Mouse (Mus musculus): ENCODE results near the gene Id1. TPM values are rescaled to one million over a fixed set of nuclear protein-coding genes. Genes with fewer than 3 reads are reported as not detected.
A peak's percentile ranks its signal among the peaks of the same experiment; 100 is the strongest.

Id1 gene
- total RNA-seq, 2 experiments from 2014 or later, result 19.5 to 22.3 TPM

DNA sequence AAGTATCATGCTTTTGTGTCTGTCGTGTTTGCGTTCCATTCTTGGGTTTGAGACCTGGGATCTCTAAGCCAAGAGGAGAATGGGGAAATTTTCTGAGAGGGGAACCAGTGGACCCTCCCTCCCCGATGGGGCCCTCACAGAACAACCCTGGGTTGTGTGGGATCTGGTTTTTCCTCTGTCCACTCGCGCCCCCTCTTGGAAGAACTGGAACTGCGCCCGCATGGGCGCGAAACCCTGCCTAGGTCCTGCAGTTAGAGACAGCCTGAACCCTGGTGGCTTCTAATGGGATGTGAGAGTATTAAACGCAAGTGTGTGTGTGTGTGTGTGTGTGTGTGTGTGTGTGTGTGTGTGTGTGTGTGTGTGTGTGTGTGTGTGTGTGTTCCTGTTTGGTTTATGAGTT, 6.4 kb downstream of the Id1 start:
- no peak for DNase-seq (ENCODE audit: low spot score in 2 of 2)

DNA sequence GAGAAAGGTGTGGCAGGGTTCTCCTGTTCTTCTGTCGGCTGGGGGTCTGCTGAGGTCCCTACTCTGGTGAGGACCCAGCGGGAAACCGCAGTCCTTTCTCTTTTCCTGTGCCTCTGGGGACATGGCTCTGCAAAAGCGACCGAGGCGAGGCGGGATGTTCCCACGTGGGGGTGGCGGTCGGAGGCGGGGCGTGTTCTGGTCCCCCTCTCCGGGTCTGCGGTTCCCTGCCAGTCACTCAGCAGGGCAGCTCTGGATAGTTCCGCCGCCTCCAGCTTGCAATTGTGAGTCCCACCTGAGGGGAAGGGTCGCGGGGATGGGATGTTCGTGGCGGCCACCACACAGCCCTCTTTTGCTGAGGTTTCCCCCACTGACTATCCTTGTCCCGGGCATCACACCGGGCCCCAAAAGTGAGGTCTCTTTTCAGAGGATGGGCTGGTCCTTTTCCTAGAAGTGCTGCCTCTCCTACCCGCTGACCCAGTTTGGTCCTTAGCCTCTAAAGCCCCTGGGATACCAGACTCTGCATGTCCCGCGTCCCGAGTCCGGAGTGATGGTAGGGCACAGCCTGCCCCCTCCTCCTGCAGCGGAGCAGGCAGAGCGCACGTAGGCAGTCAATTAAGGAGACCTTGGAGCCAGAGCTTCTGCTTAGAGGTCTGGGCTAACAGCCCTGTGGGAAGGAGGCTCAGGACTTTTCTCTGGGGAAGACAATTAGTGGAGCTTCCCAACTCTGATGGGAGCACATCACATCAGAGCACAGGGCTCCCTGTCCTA, 18.1 kb downstream of the Id1 start, which contains the start of gene Cox4i2:
Gene Cox4i2 (plus strand): TSS at position 230 of the 768 bp plus-strand sequence.
- no peak for DNase-seq (ENCODE audit: low spot score in 2 of 2)

DNA sequence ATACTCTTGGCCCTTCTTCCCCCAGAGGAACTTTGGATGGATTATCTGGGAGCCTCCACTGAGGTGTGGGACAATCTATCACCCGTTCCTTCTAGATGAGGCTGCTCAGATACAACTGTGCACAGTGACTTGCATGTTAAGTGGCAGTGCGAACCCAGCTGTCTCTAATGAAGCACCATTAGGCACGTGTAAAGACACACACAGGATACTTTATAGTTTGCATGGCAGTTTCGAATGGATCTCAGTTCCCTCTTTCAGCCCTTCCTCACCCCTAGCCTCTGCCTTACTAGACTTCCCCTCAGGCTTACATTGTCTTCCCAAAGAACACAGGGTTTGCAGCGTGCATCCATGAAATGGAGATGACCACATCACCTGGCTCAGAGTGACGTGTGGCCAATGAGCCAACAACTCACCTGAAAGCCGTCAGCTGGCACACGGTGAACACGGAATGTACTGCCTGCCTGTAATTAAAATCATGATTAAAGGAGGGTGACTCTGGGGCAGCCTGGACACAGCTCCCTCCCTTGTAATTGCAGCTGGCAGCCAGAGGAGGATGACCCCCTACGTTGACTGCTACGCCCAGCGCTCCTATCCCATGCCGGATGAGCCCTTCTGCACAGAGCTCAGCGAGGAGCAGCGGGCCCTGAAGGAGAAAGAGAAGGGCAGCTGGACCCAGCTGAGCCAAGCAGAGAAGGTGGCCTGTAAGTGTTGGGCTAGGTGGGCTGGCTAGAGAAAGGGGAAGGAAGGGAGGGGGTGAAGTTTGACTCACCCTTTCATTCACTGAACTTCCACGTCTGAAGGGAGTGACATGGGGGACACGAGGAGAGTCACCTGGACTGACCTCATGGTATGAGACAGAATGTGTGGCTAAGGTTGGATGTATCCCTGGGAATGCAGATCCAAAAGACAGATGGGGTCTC, 20.7 kb downstream of the Id1 start:
- DNase-seq (ENCODE audit: low spot score in 2 of 2), result no peak

DNA sequence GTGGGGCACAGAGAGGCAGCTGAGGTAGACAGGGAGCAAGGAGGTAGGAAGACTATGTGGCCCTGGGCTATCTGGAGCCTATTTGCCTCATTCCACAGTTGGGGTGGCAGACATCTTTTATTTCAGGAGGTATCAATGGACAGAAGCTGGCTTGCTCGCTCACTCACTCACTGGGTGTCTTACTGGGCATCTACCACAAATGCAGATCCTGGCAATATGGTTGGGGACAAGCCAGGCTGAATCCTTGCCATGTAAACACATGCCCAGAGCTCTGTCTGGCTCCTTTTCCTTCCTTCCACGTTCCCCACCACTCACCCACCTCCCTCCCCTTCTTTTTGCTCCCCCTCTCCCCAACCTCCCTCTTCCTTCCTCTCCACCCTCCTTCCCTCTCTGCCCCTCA, 21.4 kb downstream of the Id1 start:
- no peak for DNase-seq (ENCODE audit: low spot score in 2 of 2)

DNA sequence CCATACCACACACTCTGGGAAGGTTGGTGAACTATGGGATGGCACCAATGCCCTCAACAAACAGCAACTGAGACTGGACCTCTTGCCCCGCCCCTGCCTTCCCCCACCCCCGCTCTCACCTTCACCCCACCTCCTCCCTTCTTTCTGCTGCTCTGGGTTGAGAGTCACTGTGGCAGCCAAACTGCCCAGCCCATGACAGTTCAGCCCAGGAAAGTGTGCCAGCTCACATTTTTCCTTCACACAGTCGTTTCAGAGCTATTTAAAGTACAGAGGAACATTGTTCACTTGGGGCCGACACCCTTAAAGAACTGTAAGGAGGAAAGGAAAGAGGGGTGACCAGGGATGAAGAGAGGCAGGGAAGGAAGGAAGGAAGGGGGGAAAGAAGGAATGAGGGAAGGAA, 22.3 kb downstream of the Id1 start:
- DNase-seq (ENCODE audit: low spot score in 2 of 2), result no peak

DNA sequence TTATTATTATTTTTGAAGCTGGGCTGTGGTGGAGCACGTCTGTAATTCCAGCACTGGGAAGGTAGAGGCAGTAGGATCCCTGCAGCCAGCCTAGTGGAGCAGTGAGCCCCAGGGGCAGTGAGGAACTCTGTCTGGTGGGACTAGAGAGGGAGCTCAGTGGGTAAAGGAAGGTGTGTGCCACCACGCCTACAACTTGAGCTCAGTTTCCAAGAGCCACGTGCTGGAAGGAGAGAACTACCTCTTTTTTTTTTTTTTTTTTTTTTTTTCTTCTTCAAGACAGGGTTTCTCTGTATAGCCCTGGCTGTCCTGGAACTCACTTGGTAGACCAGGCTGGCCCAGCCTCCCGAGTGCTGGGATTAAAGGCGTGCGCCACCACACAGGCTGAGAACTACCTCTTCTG, 27.3 kb downstream of the Id1 start:
- no peak for DNase-seq (ENCODE audit: low spot score in 2 of 2)

DNA sequence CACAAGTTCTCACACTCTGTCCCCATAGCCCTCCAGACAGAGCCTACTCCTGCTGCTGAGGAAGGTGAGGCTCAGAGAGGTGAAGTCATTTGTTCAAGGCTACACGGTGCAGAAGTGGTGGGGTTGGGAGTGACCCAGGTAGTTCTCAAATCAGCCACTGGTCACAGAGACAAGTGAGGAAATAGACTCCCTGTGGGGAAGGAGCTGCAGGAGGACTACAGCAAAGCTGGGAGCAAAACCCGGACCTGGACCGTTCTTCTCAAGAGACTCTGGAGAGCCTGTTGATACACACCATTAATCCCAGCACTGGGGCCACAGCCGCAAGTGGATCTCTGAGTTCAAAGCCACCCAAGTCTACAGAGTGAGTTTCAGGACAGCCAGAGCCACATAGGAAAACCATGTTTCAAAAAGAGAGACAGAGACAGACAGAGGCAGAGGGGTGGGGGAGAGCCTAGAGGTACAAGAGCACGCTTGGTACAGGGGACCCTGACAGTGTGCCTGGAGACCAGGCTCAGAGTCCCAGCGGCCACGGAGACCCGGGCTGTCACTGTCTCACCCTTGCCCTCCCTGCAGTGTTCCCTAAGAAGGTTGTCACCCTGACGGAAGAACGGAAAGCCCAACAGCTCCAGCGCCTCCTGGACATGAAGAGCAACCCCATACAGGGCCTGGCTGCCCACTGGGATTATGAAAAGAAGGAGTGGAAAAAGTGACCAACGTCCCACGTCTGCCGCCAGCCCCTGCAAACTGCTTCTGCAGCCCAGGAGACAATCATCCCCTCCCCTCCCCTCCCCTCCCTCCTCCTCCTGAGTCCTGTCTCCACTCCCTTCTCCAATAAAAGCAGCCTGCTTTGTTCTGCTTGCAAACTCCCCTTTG, 28.4 kb downstream of the Id1 start:
- no peak for DNase-seq (ENCODE audit: low spot score in 2 of 2)

DNA sequence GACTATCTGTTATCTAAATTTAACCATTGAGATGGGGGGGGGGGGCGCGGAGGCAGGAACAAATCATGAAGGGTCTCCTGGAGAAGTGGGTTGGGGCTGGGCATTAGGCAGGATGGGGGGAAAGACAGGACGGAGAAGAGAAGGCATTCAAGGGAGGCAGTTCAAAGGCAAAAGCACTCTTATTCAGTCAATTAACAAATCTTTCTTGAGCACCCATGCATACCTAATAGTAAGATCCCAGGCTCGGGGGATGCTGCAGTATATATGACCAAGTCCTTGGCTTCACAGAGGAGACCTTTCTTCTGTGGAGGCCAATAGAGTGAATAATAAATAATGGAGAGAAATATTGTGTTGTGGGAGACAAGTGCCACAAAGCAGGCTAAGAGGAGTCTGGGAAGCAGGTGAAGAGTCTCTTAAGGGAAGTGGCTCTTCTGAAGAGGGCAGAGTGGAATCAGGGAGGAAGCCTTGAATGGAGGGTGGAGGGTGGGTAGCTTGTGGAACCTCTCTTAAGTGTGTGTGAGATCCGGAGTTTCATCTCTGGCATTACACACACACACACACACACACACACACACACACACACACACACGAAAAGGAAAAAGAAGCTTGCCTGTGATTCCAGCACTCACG, 29.1 kb downstream of the Id1 start:
- no peak for DNase-seq (ENCODE audit: low spot score in 2 of 2)

DNA sequence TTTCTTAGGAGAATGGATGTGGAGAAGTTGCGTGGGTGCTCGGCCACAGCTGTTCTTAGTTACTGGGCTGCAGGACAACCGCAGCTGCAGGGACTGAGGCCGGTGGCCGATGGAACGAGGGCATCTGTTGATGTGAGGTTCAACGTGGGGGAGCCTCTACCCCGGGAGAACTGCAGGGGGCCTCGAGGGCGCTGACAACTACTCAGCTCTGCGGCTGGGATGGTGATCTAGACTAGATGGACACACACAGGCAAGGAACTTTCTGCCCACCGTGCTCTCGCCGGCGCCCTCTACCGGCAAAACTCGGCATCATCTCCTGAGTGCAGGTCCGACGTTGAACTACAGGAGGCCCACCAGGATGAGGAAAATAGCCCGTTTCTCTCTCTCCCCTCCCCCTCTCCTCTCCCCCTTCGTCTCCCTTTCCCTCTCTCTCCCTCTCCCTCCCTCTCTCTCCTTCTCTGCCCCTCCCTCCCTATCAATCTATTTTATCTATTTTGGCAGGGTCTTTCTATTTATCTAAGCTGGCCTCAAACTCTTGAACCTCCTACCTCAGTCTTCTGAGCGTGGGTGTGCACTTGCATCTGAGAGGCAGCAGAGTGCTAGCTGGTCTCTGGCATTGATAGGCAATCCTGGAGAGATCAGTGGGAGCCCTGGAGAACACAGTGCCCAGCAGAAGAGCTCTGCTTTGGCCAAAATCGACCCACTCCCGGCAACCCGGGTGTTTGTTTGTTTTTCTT, 30.5 kb downstream of the Id1 start:
- DNase-seq (ENCODE audit: low spot score in 2 of 2), result peak; percentile 68 to 89

DNA sequence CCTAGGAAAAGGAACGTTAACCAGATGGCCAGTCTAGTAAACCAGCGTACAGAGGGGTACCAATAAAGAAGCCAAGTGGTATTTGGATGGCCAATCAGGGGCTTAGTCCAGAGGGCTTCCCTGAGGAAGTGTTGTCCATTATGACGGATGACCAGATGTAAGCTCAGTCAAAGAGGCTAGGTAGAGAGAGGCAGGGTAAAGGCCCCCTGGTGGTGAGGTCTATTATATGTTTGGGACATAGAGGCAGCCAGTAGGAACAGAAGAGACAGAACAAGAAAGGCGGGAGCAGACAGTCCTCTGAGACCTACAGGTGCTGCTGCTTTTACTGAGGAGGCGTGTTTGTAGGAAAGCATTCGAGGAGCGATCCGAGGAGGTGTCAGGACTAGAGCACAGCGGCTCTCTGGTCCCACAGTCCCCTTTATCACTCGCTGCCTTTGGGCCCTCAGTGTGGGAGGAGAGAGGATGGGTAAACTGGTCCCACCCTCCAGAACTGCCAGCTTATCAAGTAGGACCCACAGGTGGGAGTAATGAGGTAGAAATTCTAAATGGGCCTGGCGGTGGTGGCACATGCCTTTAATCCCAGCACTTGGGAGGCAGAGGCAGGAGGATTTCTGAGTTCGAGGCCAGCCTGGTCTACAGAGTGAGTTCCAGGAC, 31.7 kb downstream of the Id1 start:
- peak in 1 of 2 experiments; percentile 58 for DNase-seq (ENCODE audit: low spot score in 2 of 2)

DNA sequence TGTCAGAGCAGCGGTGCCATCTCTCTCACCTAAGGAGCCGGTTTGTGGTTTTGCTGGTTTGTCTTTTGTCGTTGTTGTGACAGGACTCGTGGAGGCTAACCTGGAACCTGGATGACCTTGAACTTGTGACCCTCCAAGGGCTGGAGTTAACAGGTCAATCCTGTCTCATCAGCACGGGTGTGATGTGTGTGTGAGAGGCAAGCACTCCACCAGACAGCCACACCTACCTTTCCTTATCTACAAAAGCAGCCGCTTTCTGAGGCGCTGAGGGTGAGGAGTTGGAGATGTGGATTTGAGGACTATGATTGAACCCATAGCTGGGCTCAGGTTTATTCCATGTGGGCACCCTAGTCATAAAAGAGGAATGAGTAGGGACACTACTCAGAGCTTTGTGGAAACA, 33.6 kb downstream of the Id1 start:
- DNase-seq (ENCODE audit: low spot score in 2 of 2), result no peak

DNA sequence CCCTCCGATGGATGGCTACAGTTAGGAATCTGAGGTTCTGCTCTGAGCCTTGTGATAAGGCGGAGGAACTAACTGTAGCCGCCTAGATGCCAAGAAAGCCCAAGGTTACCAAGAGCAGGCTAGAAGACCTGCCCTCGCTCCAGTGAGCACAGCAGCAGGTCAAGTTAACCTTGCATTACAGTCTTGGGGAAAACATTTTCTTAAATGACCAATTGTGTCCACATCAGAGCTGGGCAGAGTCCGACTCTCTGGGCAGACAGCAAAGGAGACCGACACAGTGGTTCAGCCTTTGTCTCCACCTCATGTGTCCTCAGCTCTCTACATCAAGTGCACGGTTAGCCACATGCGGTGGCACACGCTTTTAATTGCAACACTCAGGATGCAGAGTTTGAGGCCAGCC, 35.5 kb downstream of the Id1 start:
- DNase-seq (ENCODE audit: low spot score in 2 of 2), result no peak

DNA sequence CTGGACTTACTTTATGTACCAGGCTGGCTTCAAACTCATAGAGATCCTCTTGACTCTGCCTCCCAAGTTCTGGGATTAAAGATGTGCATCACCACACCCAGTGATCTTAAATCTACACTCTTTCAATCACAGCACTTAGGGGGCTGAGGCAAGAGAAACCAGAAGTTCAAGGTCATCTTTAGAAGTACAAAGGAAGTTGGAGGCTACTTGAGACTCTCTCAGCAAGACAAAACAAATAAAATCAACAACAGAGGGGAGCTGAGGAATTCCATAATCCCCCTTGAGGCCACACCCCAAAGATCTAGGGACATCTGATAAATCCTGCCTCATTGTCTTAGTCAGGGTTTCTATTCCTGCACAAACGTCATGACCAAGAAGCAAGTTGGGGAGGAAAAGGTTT, 36.2 kb downstream of the Id1 start:
- no peak for DNase-seq (ENCODE audit: low spot score in 2 of 2)

DNA sequence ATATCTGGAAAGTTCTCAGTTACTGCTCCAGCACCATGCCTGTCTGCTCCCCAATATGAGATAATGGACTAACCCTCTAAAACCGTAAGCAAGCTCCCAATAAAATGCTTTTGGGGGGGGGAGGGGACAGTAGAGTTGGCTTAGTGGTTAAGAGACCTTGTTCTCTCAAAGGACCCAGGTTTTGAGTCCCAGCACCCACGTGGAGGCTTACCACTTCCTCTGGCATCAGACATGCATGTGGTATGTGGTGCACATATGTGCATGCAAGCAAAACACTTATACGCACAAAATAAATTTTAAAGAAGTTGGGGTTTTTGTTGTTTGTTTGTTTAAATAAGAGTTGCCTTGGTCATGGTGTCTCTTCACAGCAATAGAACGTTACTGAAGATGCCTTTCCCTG, 39.3 kb downstream of the Id1 start:
- DNase-seq (ENCODE audit: low spot score in 2 of 2), result no peak

DNA sequence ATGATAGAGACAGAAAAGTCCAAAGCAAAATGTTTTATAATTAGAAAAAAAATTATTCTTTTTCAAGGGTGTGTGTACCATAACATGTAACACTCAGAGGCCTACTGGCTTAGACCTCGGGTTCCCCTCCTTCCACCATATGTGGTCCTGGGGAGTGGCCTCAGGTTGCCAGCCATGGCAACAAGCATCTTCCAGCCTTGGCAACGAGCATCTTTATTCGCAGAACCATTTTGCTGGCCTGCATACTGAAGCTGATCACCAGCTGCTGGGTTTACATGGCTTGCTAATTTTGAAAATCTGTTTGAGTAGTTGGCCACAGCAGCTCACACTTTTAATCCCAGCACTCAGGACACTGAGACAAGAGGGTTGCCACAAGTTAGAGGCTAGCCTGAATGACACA, 40.0 kb downstream of the Id1 start:
- no peak for DNase-seq (ENCODE audit: low spot score in 2 of 2)

DNA sequence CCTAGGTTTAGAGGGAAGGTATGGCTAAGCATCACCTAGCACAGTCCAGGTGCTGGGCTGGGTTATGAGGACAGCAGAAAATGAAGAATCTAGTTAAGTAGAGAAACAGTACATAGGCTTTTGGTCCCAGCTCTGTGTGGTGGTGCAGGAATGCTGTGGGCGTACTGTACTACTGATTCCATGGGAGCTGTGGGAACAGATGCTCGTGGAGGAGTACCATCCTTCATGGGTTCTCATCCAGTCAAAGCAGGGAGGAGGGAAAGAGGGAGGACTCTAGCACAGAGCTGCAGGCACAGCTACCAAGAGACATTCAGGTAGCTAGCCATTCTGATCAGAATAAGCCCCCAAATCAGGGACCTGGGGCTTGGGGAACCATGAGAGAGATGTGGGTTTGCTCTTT, 40.4 kb downstream of the Id1 start:
- DNase-seq (ENCODE audit: low spot score in 2 of 2), result peak; percentile 85 to 93

DNA sequence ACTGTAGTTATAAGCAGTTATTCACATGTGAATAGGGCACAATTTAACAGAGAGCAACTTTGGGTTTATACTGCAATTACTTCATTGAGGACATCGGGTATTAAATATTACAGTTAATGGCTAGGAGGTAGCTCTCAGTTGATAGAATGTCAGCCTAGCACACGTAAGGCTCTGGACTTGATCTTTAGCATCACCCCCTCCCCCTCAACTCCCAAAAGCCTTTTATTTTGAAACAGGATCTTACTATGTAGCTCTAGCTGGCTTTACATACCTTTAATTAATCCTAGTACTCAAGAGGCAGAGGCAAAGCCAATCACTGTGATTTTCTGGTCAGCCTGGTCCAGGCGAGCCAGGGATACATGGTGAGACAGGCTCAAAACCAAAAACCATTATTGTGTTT, 41.0 kb downstream of the Id1 start:
- DNase-seq (ENCODE audit: low spot score in 2 of 2), result no peak

DNA sequence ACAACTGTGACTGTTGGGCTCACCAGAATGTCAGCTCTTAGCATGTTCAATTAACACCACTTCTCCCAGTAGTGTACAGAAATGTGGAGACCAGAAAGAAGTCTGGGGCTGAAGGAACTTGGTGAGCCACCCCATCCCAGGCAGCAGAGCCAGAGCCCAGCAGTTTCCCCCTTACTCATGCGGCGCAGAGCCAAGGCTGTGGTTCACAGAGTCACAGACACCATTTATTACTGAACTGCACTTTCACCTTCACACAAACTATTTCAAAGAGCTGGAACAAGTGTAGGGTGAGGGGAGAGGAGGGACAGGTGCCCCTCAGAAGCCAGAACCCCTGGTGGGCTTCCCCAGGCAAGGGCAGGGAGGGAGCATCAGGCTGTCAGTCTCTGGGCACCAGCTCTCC, 44.4 kb downstream of the Id1 start:
- no peak for DNase-seq (ENCODE audit: low spot score in 2 of 2)

DNA sequence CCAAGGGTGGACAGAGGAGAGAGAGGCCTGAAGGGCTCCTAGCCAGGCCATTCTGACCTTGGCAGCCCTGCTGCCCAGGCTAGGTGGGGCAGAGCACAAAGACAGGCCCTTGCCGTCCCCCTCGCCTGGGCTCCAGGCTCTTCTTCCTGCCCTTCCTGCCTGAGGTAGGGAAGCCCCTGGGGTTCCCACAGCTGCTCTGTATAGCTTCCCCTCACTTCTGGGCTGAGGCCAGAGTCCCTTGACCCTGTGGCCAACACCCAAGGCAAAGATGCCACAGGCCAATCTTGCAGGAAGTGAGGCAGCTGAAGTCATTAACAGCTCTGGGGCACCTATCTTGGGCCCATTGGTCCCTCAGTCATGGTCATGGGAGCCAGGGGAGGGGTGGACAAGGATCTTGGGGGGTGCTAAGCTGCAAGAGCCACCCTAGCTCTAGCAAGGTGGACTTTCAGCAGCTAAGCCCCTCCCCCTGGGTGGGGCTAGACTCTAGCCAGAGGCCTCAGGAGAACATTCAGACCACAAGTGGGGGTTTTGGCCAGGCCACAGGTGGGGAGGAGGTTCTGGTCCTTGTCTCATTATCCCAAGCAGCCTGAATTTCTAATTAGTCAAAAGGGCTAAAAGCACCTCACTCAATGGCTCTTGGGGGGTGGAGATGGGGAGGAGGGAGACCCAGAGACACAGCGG, 45.1 kb downstream of the Id1 start:
- DNase-seq (ENCODE audit: low spot score in 2 of 2), result no peak

Measured in layer of hippocampus, adult 18-20 months (tissue).